Mouse (Mus musculus): ENCODE measurements around the gene Crhbp. TPM values are rescaled to one million over a fixed set of nuclear protein-coding genes. Genes with fewer than 3 reads are reported as not detected.

Crhbp gene
- 4.1 and 5.3 TPM in 2 replicates for polyA plus RNA-seq (2012; rRNA removed)

DNA sequence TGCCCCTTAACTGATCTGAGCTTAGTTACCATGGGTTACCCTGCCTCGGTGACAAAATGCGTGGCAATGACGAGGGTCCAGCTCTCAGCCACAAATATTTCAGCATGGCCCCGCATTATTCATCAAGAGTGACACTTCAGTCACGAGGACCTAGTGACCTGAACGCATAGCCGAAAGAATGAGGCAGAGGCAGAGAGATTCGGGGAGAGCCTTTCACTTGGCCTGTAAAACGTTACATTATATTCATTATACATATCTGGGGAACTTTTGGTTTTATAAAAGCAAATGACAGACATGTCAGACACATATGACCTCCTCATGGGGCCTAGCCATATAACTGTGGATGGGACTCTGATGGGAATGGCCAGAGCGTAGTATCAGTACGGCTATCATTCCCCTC lies at the start of gene Crhbp:
Gene Crhbp (minus strand): TSS at position 101 of the 400 bp plus-strand sequence.
- Histone ChIP-seq H3K4me1 (ENCODE audit: control insufficient read depth, insufficient read depth, low read length) (no peaks in the 10 kb centered on the region), H3K27ac (ENCODE audit: insufficient read depth, low read length) (no peak within 1 kb of the TSS), H3K4me3 (replicated peaks; ENCODE audit: insufficient read depth, low read depth, low read length) (no peak within 1 kb of the TSS), H3K27me3 (ENCODE audit: control insufficient read depth, insufficient read depth, low read length) (no peaks in the 10 kb centered on the region; the same call in 1 of the 2 replicates)
- WGBS, result 49% methylated on average over 11 of the region's 11 CpGs
- no peak for DNase-seq
- TF ChIP-seq POLR2A (IDR thresholded peaks at IDR 0.05; ENCODE audit: borderline replicate concordance, insufficient read depth, low read length) (no peak), CTCF (IDR thresholded peaks at IDR 0.05; ENCODE audit: borderline replicate concordance, insufficient read depth, low read depth, low read length) (no peak)

DNA sequence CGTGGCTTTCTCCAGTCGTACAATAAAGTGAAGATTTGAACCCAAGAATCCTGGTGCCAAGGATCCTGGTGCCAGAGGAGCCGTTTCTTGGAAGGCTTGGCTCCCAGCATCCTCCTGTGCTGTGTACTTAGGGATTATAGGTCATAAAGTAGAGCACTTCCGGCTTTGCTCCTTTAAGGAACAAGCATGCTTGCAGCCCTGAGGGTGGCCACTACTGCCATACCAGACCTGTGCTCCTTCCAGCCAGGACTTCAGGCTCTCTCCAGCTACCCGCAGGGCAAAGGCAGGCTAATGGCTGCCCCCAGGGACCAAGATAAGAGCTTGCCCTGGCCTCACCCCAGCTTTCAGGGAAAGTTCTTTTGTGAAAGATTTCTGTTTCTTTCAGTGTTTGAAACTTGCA lies 48.6 kb upstream of the Crhbp start:
- Histone ChIP-seq H3K27ac (ENCODE audit: insufficient read depth, low read length) (no peak overlapping the region), H3K4me1 (ENCODE audit: control insufficient read depth, insufficient read depth, low read length) (no peaks in the 10 kb centered on the region), H3K27me3 (ENCODE audit: control insufficient read depth, insufficient read depth, low read length) (no peaks in the 10 kb centered on the region), H3K4me3 (replicated peaks; ENCODE audit: insufficient read depth, low read depth, low read length) (no peak overlapping the region)
- DNase-seq, result no peak
- WGBS, result 25% methylated on average over 5 of the region's 5 CpGs
- TF ChIP-seq CTCF (IDR thresholded peaks at IDR 0.05; ENCODE audit: borderline replicate concordance, insufficient read depth, low read depth, low read length) (no peak), POLR2A (IDR thresholded peaks at IDR 0.05; ENCODE audit: borderline replicate concordance, insufficient read depth, low read length) (no peak)

DNA sequence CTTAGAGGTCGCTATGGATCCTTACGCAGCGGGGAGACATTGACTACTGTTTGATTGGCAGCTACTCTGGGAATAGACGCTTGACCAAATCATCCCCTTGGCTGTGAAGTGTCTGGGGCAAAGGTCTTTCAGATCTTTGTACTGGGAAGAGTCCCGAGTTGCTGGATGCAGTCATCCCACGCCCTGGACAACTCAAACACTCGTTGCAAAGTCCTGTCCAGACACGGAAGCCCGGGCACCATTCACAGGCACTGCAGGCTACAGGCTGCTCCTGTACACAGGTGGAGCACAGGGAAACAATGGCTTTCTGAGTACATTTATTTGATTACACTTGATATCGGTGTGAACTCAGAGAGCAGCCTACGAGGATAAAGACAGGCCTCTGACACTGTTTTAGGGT lies 46.6 kb upstream of the Crhbp start:
- no peak overlapping the region for H3K4me3 ChIP-seq (replicated peaks; ENCODE audit: insufficient read depth, low read depth, low read length)
- no peak overlapping the region for H3K27ac ChIP-seq (ENCODE audit: insufficient read depth, low read length)
- no peaks in the 10 kb centered on the region for H3K27me3 ChIP-seq (ENCODE audit: control insufficient read depth, insufficient read depth, low read length)
- no peak for DNase-seq
- no peaks in the 10 kb centered on the region for H3K4me1 ChIP-seq (ENCODE audit: control insufficient read depth, insufficient read depth, low read length)
- no peak for TF ChIP-seq POLR2A (IDR thresholded peaks at IDR 0.05; ENCODE audit: borderline replicate concordance, insufficient read depth, low read length)
- no peak for TF ChIP-seq CTCF (IDR thresholded peaks at IDR 0.05; ENCODE audit: borderline replicate concordance, insufficient read depth, low read depth, low read length)
- 37% methylated on average over 11 of the region's 11 CpGs for WGBS

DNA sequence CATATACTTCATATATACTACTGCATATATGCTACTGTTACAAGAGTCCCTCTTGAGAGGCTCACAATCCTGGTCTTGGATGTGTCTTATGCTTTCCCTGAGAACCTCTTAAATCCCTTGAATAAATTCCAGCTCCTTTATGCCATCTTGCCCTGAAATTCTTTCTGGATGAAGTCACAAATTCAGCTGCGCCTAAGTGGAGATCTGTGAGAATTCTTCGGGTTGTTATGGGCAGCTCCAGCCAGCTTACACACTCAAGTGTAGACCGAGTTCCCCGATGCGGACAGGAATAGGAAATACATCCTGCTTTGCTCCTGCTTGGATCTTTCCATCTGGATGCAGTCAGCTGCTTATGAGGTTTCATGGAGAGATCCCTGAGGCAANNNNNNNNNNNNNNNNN lies 39.9 kb upstream of the Crhbp start:
- 25% methylated on average over 5 of the region's 5 CpGs for WGBS
- Histone ChIP-seq H3K4me3 (replicated peaks; ENCODE audit: insufficient read depth, low read depth, low read length) (no peak overlapping the region), H3K27me3 (ENCODE audit: control insufficient read depth, insufficient read depth, low read length) (no peaks in the 10 kb centered on the region), H3K4me1 (ENCODE audit: control insufficient read depth, insufficient read depth, low read length) (no peaks in the 10 kb centered on the region), H3K27ac (ENCODE audit: insufficient read depth, low read length) (no peak overlapping the region)
- TF ChIP-seq POLR2A (IDR thresholded peaks at IDR 0.05; ENCODE audit: borderline replicate concordance, insufficient read depth, low read length) (no peak), CTCF (IDR thresholded peaks at IDR 0.05; ENCODE audit: borderline replicate concordance, insufficient read depth, low read depth, low read length) (no peak)
- no peak for DNase-seq

DNA sequence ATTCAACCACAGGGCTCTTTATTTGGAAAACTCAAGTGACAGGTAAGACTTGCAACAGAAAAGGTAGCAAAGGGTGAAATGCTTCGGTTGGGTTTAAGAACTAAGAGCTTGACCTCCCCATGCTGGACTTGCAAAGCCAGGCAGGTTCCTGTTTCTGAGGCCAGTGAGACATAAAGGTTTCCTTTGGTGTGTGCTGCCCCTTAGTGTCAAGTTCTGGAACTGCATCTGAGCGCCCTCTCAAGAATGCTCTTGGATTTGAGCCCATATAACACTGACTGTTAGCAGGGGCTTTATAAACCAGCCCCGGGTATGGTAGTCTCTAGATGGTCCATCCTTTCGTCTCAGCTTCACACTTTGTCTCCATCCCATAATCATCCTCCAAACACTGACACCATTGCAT lies 36.7 kb upstream of the Crhbp start:
- Histone ChIP-seq H3K4me3 (replicated peaks; ENCODE audit: insufficient read depth, low read depth, low read length) (no peak overlapping the region), H3K27ac (ENCODE audit: insufficient read depth, low read length) (no peak overlapping the region), H3K27me3 (ENCODE audit: control insufficient read depth, insufficient read depth, low read length) (no peaks in the 10 kb centered on the region), H3K4me1 (ENCODE audit: control insufficient read depth, insufficient read depth, low read length) (no peaks in the 10 kb centered on the region)
- WGBS, result 4% methylated on average over 4 of the region's 4 CpGs
- TF ChIP-seq CTCF (IDR thresholded peaks at IDR 0.05; ENCODE audit: borderline replicate concordance, insufficient read depth, low read depth, low read length) (peak; percentile 77), POLR2A (IDR thresholded peaks at IDR 0.05; ENCODE audit: borderline replicate concordance, insufficient read depth, low read length) (no peak)
- peak; percentile 33 to 62 for DNase-seq

DNA sequence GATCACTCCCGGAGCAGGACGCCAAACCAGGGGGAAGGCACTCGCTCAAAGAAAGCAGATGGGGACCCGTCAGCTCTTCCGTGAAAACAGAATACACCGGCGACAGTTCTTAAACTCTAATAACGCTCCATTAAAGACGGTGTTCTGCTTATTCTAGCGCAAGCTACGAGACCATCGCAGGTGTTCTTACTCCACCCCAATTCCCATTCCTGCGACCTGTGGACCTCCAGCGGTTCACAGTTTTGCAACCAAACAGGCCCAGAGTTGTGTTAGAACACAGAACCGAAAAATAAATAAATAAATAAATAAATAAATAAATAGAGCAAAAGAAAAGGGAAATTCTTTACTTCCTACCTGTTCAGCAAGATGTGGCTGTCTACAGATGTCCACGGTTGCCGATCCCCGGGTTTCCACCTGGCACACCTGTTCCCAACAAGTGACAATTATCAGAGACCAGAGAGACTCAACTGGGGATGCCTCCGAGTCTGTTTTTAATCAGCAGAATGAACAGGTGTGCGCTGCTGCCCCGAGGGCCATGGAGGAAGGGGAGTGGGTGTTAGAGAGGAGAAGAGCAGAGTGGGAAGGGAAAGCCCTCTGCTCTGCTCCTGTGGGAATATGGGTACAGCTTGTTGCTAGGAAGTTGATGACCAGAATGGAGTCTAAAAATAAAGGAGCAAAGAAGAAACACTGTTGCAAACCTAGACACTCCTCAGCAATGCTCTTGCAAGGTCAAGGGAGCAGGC lies 34.1 kb upstream of the Crhbp start, which contains the start of gene S100z:
Gene S100z (minus strand): TSS at position 51 of the 743 bp plus-strand sequence.
- TF ChIP-seq CTCF (IDR thresholded peaks at IDR 0.05; ENCODE audit: borderline replicate concordance, insufficient read depth, low read depth, low read length) (no peak), POLR2A (IDR thresholded peaks at IDR 0.05; ENCODE audit: borderline replicate concordance, insufficient read depth, low read length) (no peak)
- WGBS, result 81% methylated on average over 21 of the region's 21 CpGs
- no peak within 1 kb of the TSS for H3K27ac ChIP-seq (ENCODE audit: insufficient read depth, low read length)
- no peak within 1 kb of the TSS for H3K4me3 ChIP-seq (replicated peaks; ENCODE audit: insufficient read depth, low read depth, low read length)
- H3K27me3 ChIP-seq (ENCODE audit: control insufficient read depth, insufficient read depth, low read length), result no peaks in the 10 kb centered on the region
- no peaks in the 10 kb centered on the region for H3K4me1 ChIP-seq (ENCODE audit: control insufficient read depth, insufficient read depth, low read length)
- DNase-seq, result no peak

DNA sequence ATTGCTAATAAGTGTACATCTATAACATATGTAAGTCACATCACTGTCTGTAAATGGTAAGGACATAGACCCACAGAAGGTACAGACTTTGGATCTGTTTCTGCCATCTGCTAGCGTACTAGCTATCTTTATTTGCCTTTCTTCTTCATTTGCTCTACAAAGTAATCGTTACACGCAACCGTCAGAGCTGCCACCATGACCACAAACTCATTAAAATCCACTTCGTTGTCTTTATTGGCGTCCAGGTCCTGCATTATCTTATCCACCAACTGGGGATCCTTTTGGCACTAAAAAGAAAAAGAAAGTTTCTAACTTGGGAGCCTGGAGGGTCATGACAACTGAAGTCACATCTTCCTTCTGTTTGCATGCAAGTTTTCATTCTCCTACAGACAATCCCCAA lies 32.4 kb upstream of the Crhbp start:
- no peaks in the 10 kb centered on the region for H3K27me3 ChIP-seq (ENCODE audit: control insufficient read depth, insufficient read depth, low read length)
- H3K27ac ChIP-seq (ENCODE audit: insufficient read depth, low read length), result no peak overlapping the region
- TF ChIP-seq POLR2A (IDR thresholded peaks at IDR 0.05; ENCODE audit: borderline replicate concordance, insufficient read depth, low read length) (no peak), CTCF (IDR thresholded peaks at IDR 0.05; ENCODE audit: borderline replicate concordance, insufficient read depth, low read depth, low read length) (no peak)
- no peak overlapping the region for H3K4me3 ChIP-seq (replicated peaks; ENCODE audit: insufficient read depth, low read depth, low read length)
- 78% methylated on average over 6 of the region's 6 CpGs for WGBS
- no peaks in the 10 kb centered on the region for H3K4me1 ChIP-seq (ENCODE audit: control insufficient read depth, insufficient read depth, low read length)
- no peak for DNase-seq

DNA sequence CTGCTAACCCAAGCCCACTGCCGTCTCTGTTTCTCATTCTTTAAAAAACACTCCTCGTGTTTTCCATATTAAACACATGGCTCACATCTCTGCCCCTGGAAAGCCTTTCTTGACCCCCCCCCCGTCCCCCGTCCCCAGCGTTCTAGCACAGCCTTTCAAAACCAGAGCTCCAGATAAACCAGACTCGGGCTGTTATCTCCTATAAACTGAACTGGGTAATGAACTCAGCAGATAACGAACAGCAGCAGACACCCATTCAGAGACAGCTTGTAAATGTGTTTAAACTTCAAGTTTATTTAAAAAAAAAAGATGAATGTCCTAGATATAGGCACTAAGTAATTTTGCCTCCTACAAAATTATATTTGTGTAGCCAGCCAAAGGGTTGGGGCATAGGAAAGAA lies 30.4 kb upstream of the Crhbp start:
- DNase-seq, result no peak
- Histone ChIP-seq H3K4me3 (replicated peaks; ENCODE audit: insufficient read depth, low read depth, low read length) (no peak overlapping the region), H3K4me1 (ENCODE audit: control insufficient read depth, insufficient read depth, low read length) (no peaks in the 10 kb centered on the region), H3K27me3 (ENCODE audit: control insufficient read depth, insufficient read depth, low read length) (no peaks in the 10 kb centered on the region), H3K27ac (ENCODE audit: insufficient read depth, low read length) (no peak overlapping the region)
- 72% methylated on average over 7 of the region's 7 CpGs for WGBS
- TF ChIP-seq CTCF (IDR thresholded peaks at IDR 0.05; ENCODE audit: borderline replicate concordance, insufficient read depth, low read depth, low read length), result no peak
- TF ChIP-seq POLR2A (IDR thresholded peaks at IDR 0.05; ENCODE audit: borderline replicate concordance, insufficient read depth, low read length), result no peak

All from cerebellum, adult 2 months (tissue).